Mouse (Mus musculus) left cerebral cortex, adult 8-10 months (tissue): ENCODE measurements around the gene Cd93. TPM values are rescaled to one million over a fixed set of nuclear protein-coding genes. Genes with fewer than 3 reads are reported as not detected.

Experiments
- DNase-seq, 2 experiments: peaks; one replicate each; pipeline ENCODE4 v3.0.0; 2022; ENCODE audit warnings: low spot score in 2 of 2
- total RNA-seq, 4 experiments: library from RNA; stranded (reverse); gene quantifications; 2 replicates each; pipeline ENCODE4 v1.2.4; 2022

Cd93 gene
- 1 to 10 TPM; 3.2 to 4.4 (median 3.3) TPM for total RNA-seq

- DNase-seq = no peak
Measured at GRCm38 (mm10) chr2:148443249-148443958, at the start of gene Cd93. Cd93 (minus strand) TSS chr2:148443563.

DNA sequence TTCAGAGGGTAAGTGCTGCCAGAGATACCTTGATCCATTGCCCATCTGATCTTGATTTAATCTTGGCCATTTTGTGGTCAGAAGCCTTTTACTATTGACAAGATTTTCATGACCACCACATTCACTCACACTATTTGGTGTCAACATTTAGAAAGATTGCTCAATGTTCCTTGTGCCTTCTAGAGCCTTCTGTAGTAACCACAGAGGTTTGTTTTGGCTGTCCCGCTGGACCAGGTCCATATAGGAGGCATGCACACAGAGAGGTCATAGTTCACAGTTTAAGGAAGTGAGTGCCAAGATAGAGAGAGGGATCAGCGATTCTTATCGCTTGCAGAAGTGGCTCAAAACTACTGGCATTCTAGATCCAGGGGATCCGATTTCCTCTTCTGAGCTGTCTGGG is 48.7 kb upstream of the Cd93 start:
- no peak for DNase-seq

DNA sequence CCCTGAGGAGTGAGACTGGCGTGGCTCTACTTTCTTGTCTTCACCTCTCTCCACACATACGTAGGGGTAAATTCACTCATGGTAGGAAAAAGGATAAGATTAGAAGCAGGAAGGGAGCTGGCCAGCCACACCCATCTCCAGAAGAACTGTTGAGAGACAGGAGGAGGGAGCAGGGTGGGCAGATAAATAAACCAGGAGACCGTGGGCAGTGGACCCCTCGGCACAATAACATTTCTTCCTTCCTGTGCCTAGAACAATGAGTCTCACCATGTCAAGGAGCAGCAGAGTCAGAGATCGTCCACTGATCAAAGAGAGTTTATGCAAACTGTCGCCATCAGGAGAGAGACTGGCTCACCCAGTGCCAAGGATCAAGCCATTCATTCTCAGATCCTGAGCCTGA is 46.8 kb upstream of the Cd93 start:
- no peak for DNase-seq

DNA sequence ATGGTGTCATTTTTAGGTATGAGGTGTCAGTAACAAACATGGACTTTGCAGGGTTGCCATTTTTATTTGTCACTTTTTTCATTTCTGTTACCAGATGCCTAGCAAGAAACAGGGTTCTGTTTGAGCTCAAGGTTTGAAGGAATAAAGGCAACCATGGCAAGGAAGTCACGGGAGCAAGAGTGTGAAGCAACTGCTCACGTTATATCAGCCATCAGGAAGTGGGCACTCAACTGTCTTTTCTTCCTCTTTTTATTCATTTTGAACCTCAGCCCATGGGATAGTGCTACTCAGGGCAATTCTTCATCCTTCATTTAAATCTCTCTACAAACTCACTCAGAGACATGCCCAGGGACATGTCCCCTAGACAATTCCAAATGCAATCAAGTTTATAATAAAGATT is 45.5 kb upstream of the Cd93 start:
- DNase-seq = no peak

- no peak for DNase-seq
Measured at GRCm38 (mm10) chr2:148485576-148485975, 42.2 kb upstream of the Cd93 start.

- DNase-seq = no peak
Measured at GRCm38 (mm10) chr2:148480376-148480775, 37.0 kb upstream of the Cd93 start.

DNA sequence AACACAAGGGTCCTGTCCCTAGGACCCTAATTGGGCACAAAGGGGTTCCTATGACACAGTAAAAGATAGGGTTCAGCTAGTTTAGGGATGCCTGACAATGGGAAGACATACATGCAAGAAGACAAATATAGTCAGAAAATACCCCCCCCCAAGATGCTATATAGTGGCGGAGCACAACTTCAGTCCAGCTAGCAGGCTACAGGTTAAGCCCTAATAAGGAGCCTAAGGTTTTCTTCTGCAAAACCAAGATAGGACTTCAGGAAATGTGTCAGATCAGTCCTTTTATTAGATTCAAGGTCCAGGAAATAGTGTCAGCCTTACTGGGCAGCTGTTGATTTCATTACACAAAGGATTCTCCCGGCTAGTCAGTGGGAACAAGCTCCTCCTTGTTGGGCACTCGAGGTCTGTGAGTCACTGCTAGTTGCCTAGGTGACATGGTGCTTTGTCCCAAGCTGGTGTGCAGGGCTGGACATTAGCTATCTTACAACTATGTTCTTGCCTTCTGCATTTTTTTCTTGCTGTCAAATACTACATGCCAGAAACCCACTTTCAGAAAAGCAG is 34.9 kb upstream of the Cd93 start:
- no peak for DNase-seq

DNA sequence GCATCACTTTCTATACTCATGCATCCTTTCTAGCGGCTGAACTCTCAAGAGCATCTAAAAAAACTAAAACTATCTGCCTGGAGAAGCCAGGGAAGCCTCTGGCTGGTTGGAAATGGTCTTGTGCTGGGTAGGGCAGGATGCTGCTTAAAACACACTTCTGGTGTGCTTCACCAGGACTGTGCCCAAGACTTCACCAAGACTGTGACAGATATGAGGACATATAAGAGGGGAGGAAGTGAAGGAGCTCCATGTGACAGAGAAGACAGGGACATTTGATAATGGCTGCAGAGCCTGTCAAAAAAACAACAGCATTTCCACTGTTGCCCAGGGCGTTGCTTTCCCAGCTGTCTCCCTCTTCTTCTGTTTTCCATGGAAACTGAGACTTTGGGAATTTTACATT is 34.0 kb upstream of the Cd93 start:
- no peak for DNase-seq

DNA sequence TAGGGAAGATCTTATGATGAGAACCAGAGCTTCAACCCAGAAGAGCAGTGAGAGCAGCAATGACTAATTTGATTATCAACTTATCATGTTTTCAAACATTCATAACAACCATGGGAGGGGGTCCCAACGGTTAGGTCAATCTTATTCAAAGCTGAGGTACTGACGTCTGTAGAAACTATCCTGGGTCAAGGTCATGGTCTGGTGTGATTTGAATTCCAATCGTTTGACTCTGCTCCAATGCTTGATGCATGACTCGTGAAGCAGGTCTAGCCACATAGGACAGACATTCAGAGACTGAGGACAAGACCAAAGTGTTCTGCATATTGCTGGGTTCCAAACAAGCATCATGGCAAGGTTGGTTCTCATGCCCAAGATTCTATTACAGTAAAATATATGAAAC is 33.2 kb upstream of the Cd93 start:
- DNase-seq = no peak

GRCm38 (mm10) chr2:148475879-148476495 is 32.6 kb upstream of the Cd93 start:
- no peak for DNase-seq

- no peak for DNase-seq
Measured at GRCm38 (mm10) chr2:148469341-148470238, 26.2 kb upstream of the Cd93 start.

GRCm38 (mm10) chr2:148467921-148468440 is 24.6 kb upstream of the Cd93 start:
- DNase-seq = no peak

DNA sequence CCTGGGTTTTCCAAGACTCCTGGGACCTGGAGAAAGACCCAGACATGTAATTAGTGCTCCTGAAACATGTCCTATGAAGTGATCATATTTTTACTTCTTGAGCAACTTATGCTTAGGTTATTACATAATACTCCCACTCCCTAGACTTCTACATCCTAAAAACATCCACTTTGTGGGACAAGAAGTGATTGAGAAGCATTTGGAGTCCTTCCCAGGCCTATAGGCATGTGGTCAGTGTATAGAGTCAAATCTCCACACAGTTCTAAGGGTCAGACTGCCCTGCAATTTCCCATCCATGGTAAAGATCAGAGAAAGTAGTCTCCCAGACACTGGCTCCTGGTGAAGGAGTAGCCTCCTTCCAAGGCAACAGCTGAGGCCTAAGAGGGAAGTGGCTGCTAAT is 12.0 kb upstream of the Cd93 start:
- no peak for DNase-seq

GRCm38 (mm10) chr2:148454014-148454542 is 10.7 kb upstream of the Cd93 start:
- no peak for DNase-seq

- no peak for DNase-seq
Measured at GRCm38 (mm10) chr2:148453061-148453460, 9.7 kb upstream of the Cd93 start.

GRCm38 (mm10) chr2:148451498-148451897 is 8.1 kb upstream of the Cd93 start:
- no peak for DNase-seq

- DNase-seq = no peak
Measured at GRCm38 (mm10) chr2:148450616-148451015, 7.3 kb upstream of the Cd93 start.

GRCm38 (mm10) chr2:148449659-148450058 is 6.3 kb upstream of the Cd93 start:
- DNase-seq = no peak

DNA sequence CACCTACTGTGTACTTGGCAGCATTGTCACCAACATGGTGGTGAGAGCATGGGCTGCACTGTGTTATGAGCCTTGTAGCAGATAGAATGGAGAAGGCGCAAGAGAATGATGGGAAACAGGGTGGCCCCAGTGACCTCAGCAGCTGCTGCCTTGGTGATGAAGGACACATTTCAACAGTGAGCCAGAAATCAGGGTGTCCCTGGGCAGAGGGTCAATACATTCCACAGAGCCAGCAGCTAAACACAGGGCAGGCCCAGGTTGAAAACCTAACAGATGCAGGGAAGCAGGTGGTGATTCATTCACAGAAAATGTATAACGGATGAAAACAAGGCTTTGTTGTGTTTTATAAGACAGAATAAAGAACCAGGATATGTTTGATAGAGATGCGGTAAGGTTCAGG is 3.1 kb upstream of the Cd93 start:
- DNase-seq = no peak

GRCm38 (mm10) chr2:148445616-148446015 is 2.3 kb upstream of the Cd93 start:
- no peak for DNase-seq

- DNase-seq = no peak
Measured at GRCm38 (mm10) chr2:148444472-148444871, 1.1 kb upstream of the Cd93 start.
